Mouse (Mus musculus) spleen, adult 12 weeks (tissue): ENCODE results near the gene Upf2.

ENCODE experiments used
- DNase-seq: peaks from one replicate; pipeline ENCODE4 v3.0.0; 2022; ENCODE audit warnings: low spot score

Upf2 gene

GRCm38 (mm10) chr2:5950766-5951595, at the start of gene Upf2:
TSS of gene Upf2 (plus strand) at chr2:5951469.
- peak; percentile 89 for DNase-seq

- no peak for DNase-seq
Observed at GRCm38 (mm10) chr2:5906092-5906491, 45.2 kb upstream of the Upf2 start.

DNA sequence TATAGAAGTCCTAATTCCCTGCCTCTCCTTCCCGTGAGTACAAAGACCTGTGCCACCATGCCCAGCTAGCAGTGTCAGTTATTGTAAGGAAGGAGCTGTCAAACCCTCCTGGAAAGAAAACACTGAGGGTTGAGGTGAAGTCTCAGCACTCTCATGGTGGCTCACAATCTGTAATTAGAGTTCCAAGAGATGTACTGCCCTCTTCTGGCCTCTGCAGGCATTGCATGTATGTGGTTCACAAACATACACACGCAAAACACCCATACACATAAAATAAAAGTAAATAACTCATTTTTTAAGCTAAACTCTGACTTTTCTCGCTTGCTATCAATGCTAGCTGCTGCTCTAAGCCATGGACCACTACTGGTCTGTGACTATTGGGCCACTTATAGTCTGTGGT, 44.6 kb upstream of the Upf2 start:
- DNase-seq, result peak; percentile 51

- DNase-seq, result no peak
Observed at GRCm38 (mm10) chr2:5911282-5911965, 39.8 kb upstream of the Upf2 start.

DNA sequence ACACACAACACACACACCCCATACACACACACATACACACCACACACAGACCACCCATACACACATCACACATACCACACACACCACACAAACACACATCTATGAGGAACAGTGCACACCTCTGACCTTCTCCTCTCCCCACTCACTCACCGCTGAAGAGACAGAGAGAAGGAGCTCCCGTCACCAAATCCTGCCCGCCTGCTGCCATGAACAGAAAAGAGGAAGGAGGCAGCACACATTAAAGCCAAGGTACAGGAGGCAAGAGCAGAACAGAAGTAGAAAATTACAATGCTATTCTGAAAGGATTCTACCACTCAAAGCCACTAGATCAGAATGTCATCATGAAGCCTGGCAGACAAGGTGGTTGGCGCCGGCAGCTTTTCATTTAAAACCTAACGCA, 28.4 kb upstream of the Upf2 start:
- no peak for DNase-seq

- no peak for DNase-seq
Observed at GRCm38 (mm10) chr2:5923786-5924185, 27.5 kb upstream of the Upf2 start.

GRCm38 (mm10) chr2:5927481-5927880, 23.8 kb upstream of the Upf2 start:
- DNase-seq, result no peak

DNA sequence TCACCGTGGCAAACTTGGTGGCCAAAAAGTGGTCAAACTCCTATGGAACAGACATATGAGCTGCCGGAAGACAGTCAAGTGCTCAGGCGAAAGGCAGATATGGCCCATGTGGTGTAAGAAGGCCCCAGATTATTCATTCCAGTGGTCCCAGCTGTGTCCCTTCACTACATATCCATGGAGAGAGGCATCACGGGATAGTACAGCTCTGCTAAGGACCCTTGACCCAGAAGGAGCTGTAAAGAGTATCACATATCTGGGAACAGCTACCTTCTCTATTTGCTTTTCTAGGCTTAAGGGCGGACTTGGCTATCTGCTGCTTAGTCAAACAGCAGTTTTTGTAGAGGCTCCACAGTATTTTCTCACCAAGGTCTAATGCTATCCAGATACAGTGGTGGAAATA, 21.5 kb upstream of the Upf2 start:
- no peak for DNase-seq

DNA sequence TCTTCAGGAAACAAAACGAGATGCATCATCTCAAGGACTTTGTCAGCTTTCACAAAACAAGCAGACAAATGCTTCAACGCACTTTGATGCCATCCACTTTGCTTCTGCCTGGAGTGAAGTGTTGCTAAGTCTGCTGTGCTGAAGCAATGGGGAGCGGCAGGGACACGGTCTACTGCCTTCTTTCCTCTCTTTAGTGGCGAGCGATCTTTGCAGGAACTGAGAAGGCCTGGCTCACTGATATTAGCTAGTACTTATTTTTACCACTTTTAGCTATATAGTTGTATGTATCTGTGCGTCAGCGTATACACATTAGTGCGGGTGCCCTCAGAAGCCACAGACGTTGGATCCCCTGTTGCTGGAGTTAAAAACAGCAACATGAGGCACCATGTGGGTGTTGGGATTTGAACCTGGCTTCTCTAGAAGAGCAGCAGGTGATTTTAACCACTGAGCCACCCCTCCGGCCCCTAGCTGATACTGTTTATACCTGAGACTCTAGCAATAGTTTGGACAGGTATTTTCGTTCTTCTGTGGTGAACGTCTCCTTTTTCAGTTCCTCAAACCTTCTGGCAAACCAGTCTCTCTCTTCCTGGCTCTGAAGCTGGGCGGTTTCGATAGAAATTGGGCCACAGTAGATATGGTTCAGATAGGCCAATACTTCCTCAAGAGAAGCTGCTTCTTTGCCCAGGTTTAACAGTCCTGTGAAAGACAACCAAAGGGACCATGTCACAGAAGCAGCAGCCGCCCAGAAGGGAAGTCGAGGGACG, 20.8 kb upstream of the Upf2 start:
- DNase-seq, result no peak

- DNase-seq, result no peak
Observed at GRCm38 (mm10) chr2:5931938-5932337, 19.3 kb upstream of the Upf2 start.

DNA sequence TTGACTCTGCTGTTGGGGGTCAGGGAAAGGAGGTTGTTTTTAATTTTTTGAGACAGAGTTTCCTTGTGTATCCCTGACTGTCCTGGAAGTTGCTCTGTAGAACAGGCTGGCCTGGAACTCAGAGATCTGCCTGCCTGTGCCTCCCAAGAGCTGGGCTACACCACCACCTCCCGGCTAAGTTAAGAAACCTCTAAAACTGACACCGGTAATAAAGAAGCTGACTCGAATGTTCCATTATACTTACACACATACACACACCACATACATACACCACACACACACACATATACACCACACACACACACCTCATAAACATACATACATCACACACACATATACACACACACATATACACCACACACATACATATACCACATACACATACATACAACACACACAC, 16.3 kb upstream of the Upf2 start:
- no peak for DNase-seq

- DNase-seq, result no peak
Observed at GRCm38 (mm10) chr2:5936068-5936467, 15.2 kb upstream of the Upf2 start.

DNA sequence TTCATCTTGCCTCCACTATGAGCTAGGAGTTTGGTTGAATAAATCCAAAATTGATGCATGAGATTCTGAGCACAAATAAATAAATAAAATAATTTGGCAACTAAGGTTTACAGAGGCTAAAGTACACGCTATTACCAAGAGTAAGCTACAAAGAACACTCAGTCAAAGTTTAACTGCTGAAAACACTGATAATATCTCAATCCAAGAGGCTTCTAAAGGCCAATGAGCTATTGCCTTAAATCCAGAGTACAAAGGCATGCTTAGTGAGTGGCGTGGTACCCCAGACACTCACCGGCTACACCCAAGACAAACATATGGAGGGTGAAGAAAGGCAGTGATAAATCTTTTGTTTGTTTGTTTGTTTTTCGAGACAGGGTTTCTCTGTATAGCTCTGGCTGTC, 14.7 kb upstream of the Upf2 start:
- DNase-seq, result no peak

DNA sequence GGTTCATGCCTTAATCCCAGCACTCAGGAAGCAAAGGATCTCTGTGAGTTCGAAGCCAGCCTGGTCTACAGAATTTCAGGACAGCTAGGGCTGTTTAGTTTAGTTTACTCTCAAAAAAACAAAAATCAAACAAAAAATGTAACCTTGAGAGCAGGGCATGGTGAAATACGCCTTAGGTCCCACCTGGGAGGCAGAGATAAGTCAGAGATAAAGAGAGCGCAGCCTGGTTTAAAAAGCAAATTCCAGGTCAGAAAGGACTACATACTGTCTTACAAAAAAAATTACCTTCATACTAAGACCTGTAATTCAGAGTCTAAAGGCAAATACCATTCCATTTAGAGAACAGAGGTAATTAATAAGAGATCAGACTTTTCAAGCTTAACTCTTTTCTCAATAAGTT, 11.9 kb upstream of the Upf2 start:
- DNase-seq, result no peak

GRCm38 (mm10) chr2:5939911-5940310, 11.4 kb upstream of the Upf2 start:
- DNase-seq, result no peak

GRCm38 (mm10) chr2:5940936-5941335, 10.3 kb upstream of the Upf2 start:
- no peak for DNase-seq

- DNase-seq, result no peak
Observed at GRCm38 (mm10) chr2:5941861-5942415, 9.3 kb upstream of the Upf2 start.

DNA sequence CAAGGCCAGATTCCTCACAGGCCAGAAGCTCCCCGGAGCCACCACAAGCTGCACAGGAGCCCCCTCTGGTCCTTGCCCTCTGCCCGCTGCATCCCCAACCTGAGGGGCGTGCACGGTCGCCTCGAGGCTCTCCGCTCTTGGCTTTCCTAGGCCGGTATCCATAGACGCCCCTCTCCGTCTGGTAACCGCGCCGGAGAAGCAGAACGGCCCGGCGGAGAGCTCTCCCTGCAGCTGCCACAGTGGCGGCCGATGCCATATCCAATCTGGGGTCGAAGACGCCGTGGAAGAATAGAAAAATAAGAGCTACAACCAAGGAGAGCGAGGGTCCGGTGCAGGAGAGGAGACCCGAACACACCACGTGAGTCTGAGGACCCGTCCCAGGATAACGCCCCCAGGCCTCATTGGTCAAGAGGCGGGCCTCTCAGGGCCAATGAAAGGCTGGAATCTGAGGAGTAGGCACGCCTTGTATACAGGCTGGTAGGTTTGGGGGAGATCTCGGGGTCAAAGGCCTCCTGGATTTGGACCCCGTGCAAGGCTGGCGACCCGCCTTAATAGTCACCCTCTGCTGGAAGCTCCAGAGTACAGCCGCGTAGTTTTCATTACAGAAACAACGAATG, 8.7 kb upstream of the Upf2 start, which contains the start of gene Dhtkd1:
Gene Dhtkd1, minus strand, starts transcription at position 377 of the 617 bp plus-strand sequence.
- DNase-seq, result peak; percentile 13

DNA sequence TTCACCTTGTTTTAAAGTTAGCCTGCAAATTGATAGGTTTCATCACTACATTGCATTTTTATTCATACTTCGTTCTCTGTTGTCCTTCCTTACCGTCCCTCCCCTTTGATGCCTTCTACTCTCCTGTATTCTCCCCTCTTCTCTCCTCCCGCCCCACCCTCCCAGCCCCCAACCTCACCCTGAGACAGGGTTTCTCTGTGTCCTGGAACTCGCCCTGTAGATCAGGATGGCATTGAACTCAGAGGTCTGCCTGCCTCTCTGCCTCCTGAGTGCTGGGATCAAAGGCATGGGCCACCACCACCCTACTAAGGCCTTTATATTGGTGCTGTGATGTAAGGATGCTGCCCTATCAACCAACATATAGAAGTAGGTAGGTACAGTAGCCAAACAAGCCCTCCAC, 8.2 kb upstream of the Upf2 start:
- DNase-seq, result no peak

DNA sequence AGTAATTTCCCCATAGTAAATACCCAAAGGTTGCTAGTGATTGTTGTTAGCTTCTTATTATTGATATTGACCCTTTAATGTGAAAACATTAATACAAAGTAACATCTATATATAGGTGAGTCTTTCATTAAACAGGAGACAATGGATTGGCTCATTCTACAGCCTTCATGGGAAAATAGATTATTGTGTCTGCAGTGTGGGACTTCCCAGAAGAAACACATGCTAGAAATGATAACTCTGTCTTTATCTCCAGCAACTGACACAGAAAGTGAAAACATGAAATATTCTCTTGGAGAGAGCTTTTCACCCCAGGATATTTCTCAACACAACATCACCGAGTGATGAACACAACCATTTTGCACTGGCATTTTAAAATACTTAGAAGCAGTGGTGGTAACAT, 5.6 kb upstream of the Upf2 start:
- no peak for DNase-seq

DNA sequence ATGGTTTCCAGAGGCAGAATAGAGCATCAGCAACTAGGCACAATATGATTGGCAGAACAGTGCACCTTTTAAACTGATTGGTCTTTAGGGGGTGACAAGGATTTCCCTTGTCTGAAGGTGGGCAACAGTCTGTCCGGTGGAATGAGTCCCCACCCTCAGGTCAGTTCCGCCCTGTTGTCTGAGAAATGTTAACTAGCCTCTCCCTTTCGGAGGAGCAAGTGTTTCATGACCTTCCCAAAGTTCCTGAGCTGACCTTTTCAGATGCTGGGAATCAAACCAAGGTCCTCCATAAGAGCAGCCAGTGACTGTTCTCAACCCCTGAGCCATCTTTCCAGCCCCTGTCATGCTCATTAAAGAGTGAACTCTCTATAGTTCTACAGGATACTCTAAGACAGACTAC, 4.4 kb upstream of the Upf2 start:
- no peak for DNase-seq

DNA sequence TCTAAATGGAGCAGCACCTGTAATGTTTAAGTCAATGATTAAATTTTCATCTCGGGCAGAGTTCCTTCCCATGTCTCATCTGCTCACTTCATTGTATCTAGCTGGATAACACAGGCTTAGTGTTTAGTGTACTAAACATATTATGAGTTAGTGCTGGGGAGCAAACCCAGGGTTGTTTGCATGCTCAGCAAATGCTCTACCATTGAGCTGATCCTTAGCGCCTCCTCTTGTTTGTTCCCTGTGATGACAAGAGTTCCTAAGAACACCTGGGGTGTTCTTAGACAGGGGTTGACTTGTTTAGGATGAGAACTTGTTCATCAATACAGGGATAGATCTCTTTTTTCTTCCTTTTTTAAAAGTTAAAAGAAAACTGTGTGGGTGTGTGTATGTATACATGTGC, 2.3 kb upstream of the Upf2 start:
- DNase-seq, result no peak
